Mouse (Mus musculus) monocyte, adult 5-6 weeks (primary cell): ENCODE data around the gene Khdc4. TPM values are rescaled to one million over a fixed set of nuclear protein-coding genes. Genes with fewer than 3 reads are reported as not detected.

ENCODE experiments used
- total RNA-seq: library from RNA; stranded (forward); fragments of 200-1000, 200-491, 200-594 nt; gene quantifications from 3 replicates; pipeline ENCODE4 v1.2.3, GENCODE M21; 2017

Khdc4 gene
- total RNA-seq, 1 experiment from 2014 or later = 82.8 TPM

Other genes starting within 250 kb of the Khdc4 start
- gene Sema4a, start 224.6 kb upstream of the Khdc4 start, total RNA-seq = 41.3 to 161 TPM (median 62.1 TPM) in 3 replicates
- 28.1 to 43.4 TPM (median 40.8 TPM) in 3 replicates for gene Lmna, start 175.8 kb upstream of the Khdc4 start, total RNA-seq
- gene Mex3a, start 153.4 kb upstream of the Khdc4 start, total RNA-seq = 0.19 to 0.39 TPM in 2 of 3 replicates, not detected in the other
- gene Rab25, start 137.5 kb upstream of the Khdc4 start, total RNA-seq = 0.97 TPM in 1 of 3 replicates, not detected in the others
- 61.5 to 63.7 TPM (median 63.2 TPM) in 3 replicates for gene Lamtor2, start 132.7 kb upstream of the Khdc4 start, total RNA-seq
- gene Ubqln4, start 132.0 kb upstream of the Khdc4 start, total RNA-seq = 14.7 to 25.7 TPM (median 19.6 TPM) in 3 replicates
- gene Ssr2, start 109.9 kb upstream of the Khdc4 start, total RNA-seq = 23.2 to 70.0 TPM (median 35.5 TPM) in 3 replicates
- 88.9 to 183 TPM (median 90.0 TPM) in 3 replicates for gene Arhgef2, start 79.8 kb upstream of the Khdc4 start, total RNA-seq
- gene Rxfp4, start 32.7 kb upstream of the Khdc4 start, total RNA-seq = not detected in 3 replicates
- gene Rit1, start 31.0 kb downstream of the Khdc4 start, total RNA-seq = 49.6 to 61.6 TPM (median 59.0 TPM) in 3 replicates
- gene Syt11, start 89.4 kb downstream of the Khdc4 start, total RNA-seq = 3.3 to 9.0 TPM (median 3.9 TPM) in 3 replicates
- 16.2 to 57.1 TPM (median 26.3 TPM) in 3 replicates for gene Gon4l, start 149.4 kb downstream of the Khdc4 start, total RNA-seq
- gene Msto1, start 228.2 kb downstream of the Khdc4 start, total RNA-seq = 8.1 to 11.7 TPM (median 11.6 TPM) in 3 replicates